Mouse (Mus musculus): ENCODE measurements around the gene Mbnl1. TPM values are rescaled to one million over a fixed set of nuclear protein-coding genes. Genes with fewer than 3 reads are reported as not detected.

Gene Mbnl1
- 16.1 and 17.7 TPM in 2 replicates for polyA plus RNA-seq (2012; rRNA removed)

DNA sequence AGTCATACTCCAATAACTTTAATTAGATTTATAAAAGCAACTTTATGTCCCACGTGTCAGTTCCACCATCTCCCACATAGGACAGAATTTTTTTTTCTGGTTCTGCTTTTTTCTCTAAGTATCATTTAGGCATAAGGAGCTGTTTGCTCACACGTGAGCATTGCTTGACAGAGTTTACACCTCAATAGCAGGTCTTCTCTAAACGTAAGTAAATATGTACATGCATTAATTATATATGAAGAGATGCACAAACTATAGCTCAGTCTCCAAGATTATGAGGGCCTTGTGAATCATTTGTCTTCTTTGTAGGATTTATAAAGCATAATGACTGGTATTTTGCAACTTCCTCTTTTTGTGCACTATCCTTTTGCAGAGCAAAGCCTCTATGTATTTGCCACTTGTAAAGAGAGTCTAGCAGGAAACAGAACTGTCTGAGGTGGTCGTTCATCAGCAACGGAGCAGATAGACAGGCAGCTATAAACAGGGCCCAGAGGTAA, at the start of gene Mbnl1:
TSS of gene Mbnl1 (plus strand) at position 150 of the 497 bp plus-strand sequence.

